Comparison of ENCODE assay signal across 9 mouse cellular contexts in genomic region chr16:35541117-35541641, GRCm38 (mm10). TPM values are rescaled to one million over a fixed set of nuclear protein-coding genes. Genes with fewer than 3 reads are reported as not detected.
DNase-seq lines count a peak whose midpoint lies in the region; ATAC-seq and TF ChIP-seq lines count a peak whose summit lies in the region.
"Had no signal": no experiment of that assay in that cellular context is flagged by ENCODE, and none has a peak within 500 bp of the region (broad histone marks: within the 10 kb centered on the region; RNA-seq: fewer than 3 reads in every experiment).

Sema5b (plus strand) TSS chr16:35541145.

- DNase-seq in adrenal gland, adult 18-20 months (ENCODE audit: low spot score in 2 of 2) = peak; percentile 36 to 60
- DNase-seq in cerebellum, adult 2 months = peak in 1 of 2 experiments; percentile 47
- DNase-seq in intestine, embryonic 14.5 days (ENCODE audit: low spot score) = peak; percentile 88
- peak; percentile 53 to 78 for DNase-seq in left cerebral cortex, postnatal 10 days (ENCODE audit: extremely low spot score in 1 of 2, low spot score in 2 of 2)
- DNase-seq in stomach, postnatal 0 days (ENCODE audit: low spot score) = peak; percentile 44
- no peak for DNase-seq in spleen, postnatal 10 days (ENCODE audit: low spot score in 2 of 2)

- no peak for TF ChIP-seq POLR2A in cerebellum, adult 2 months (IDR thresholded peaks at IDR 0.05; ENCODE audit: borderline replicate concordance, insufficient read depth, low read length)

- no peak within 1 kb of the TSS for H3K27ac ChIP-seq in cerebellum, adult 2 months (ENCODE audit: insufficient read depth, low read length)
- H3K27ac ChIP-seq in intestine, embryonic 14.5 days (ENCODE audit: low read depth) = no peak within 1 kb of the TSS
- peak within 1 kb of the TSS; percentile 84 for H3K27ac ChIP-seq in midbrain, embryonic 13.5 days
- H3K27ac ChIP-seq in stomach, postnatal 0 days (replicated peaks) = no peak within 1 kb of the TSS

- peak within 1 kb of the TSS; percentile 68 for H3K4me3 ChIP-seq in cerebellum, adult 2 months (replicated peaks; ENCODE audit: insufficient read depth, low read depth, low read length)
- peak within 1 kb of the TSS; percentile 57 for H3K4me3 ChIP-seq in intestine, embryonic 14.5 days (ENCODE audit: low read depth, low read length)
- peak within 1 kb of the TSS; percentile 76 for H3K4me3 ChIP-seq in midbrain, embryonic 13.5 days (replicated peaks)
- H3K4me3 ChIP-seq in stomach, postnatal 0 days (ENCODE audit: low read depth, low read length) = peak within 1 kb of the TSS; percentile 51

- peak; percentile 35; the same call in 1 of the 2 replicates for ATAC-seq in frontal cortex, adult (ENCODE audit: low TSS enrichment)
- ATAC-seq in intestine, embryonic 14.5 days (replicated peaks; ENCODE audit: low FRiP score, low TSS enrichment, low read depth) = peak; percentile 81
- ATAC-seq in midbrain, embryonic 13.5 days = peak; percentile 89
- ATAC-seq in stomach, postnatal 0 days (ENCODE audit: low FRiP score, low TSS enrichment) = peak; percentile 36

- H3K27me3 ChIP-seq in cerebellum, adult 2 months (ENCODE audit: control insufficient read depth, insufficient read depth, low read length) = no peaks in the 10 kb centered on the region; the same call in 1 of the 2 replicates
- peaks cover 46% of the 10 kb centered on the region for H3K27me3 ChIP-seq in intestine, embryonic 14.5 days (replicated peaks; ENCODE audit: control insufficient read depth, insufficient read depth, low read length)
- 0 out of 2 replicates have a peak, but pooled peaks cover 9% of the 10 kb centered on the region for H3K27me3 ChIP-seq in midbrain, embryonic 13.5 days
- peaks cover 6% of the 10 kb centered on the region; the same call in 1 of the 2 replicates for H3K27me3 ChIP-seq in stomach, postnatal 0 days (ENCODE audit: control insufficient read depth, insufficient read depth, low read length)

- no peak for TF ChIP-seq CTCF in cerebellum, adult 2 months (IDR thresholded peaks at IDR 0.05; ENCODE audit: borderline replicate concordance, insufficient read depth, low read depth, low read length)
- peak; percentile 66; the same call in 1 of the 2 replicates for TF ChIP-seq CTCF in stomach, postnatal 0 days (IDR thresholded peaks at IDR 0.05; ENCODE audit: low read depth)

- H3K9ac ChIP-seq in intestine, embryonic 14.5 days (ENCODE audit: low read length) = peak within 1 kb of the TSS; percentile 46
- peak within 1 kb of the TSS; percentile 86 for H3K9ac ChIP-seq in midbrain, embryonic 13.5 days (replicated peaks)
- H3K9ac ChIP-seq in stomach, postnatal 0 days (ENCODE audit: low read length) = peak within 1 kb of the TSS; percentile 31; the same call in 1 of the 2 replicates

- no peaks in the 10 kb centered on the region for H3K9me3 ChIP-seq in intestine, embryonic 14.5 days (ENCODE audit: control insufficient read depth, low read length)
- H3K9me3 ChIP-seq in midbrain, embryonic 13.5 days = no peaks in the 10 kb centered on the region
- no peaks in the 10 kb centered on the region for H3K9me3 ChIP-seq in stomach, postnatal 0 days (ENCODE audit: control insufficient read depth, low read length)

- WGBS in cerebellum, adult 2 months = 2% methylated on average over 53 of the region's 54 CpGs
- under 1% methylated on average over 47 of the region's 54 CpGs for WGBS in intestine, embryonic 14.5 days
- under 1% methylated on average over 51 of the region's 54 CpGs for WGBS in midbrain, embryonic 13.5 days
- WGBS in stomach, postnatal 0 days = under 1% methylated on average over 43 of the region's 54 CpGs

- no peaks in the 10 kb centered on the region for H3K4me1 ChIP-seq in cerebellum, adult 2 months (ENCODE audit: control insufficient read depth, insufficient read depth, low read length)
- peaks cover 11% of the 10 kb centered on the region; the same call in 1 of the 2 replicates for H3K4me1 ChIP-seq in intestine, embryonic 14.5 days (replicated peaks; ENCODE audit: control insufficient read depth, insufficient read depth, low read length)
- peaks cover 33% of the 10 kb centered on the region for H3K4me1 ChIP-seq in midbrain, embryonic 13.5 days (replicated peaks)
- no peaks in the 10 kb centered on the region; the same call in 1 of the 2 replicates for H3K4me1 ChIP-seq in stomach, postnatal 0 days (replicated peaks; ENCODE audit: control insufficient read depth, insufficient read depth)

- TF ChIP-seq EP300 in stomach, postnatal 0 days (optimal IDR thresholded peaks at IDR 0.05) = no peak

- intact Hi-C loops in left cerebral cortex, postnatal 10 days (cut with DNase I) = loop anchor here (2.0 to 5.0 kb wide), 3 partner anchors 51 to 88 kb away; no protein-coding TSS in a partner anchor

- no peaks in the 10 kb centered on the region for H3K36me3 ChIP-seq in intestine, embryonic 14.5 days (ENCODE audit: control insufficient read depth, insufficient read depth, low read length)
- peaks cover 2% of the 10 kb centered on the region; the same call in 1 of the 2 replicates for H3K36me3 ChIP-seq in midbrain, embryonic 13.5 days
- no peaks in the 10 kb centered on the region for H3K36me3 ChIP-seq in stomach, postnatal 0 days (ENCODE audit: control insufficient read depth, insufficient read depth, low read length)

- peak within 1 kb of the TSS; percentile 98 for H3K4me2 ChIP-seq in intestine, embryonic 14.5 days (ENCODE audit: low read length)
- peak within 1 kb of the TSS; percentile 70 for H3K4me2 ChIP-seq in midbrain, embryonic 13.5 days (replicated peaks)
- H3K4me2 ChIP-seq in stomach, postnatal 0 days (replicated peaks; ENCODE audit: low read depth) = peak within 1 kb of the TSS; percentile 95

RNA-seq across cellular contexts. Expression of gene Sema5b, which starts in this region (rescaled TPM):
- total RNA-seq in adrenal gland, adult 18-20 months (2021) = 1 to 10 TPM in 1 of 2 experiments, under 1 TPM in 1; 0.43 to 9.0 TPM
- 10.7 and 13.5 TPM in 2 replicates for polyA plus RNA-seq in cerebellum, adult 2 months (2012; rRNA removed)
- 5.1 and 7.0 TPM in 2 replicates for polyA plus RNA-seq in intestine, embryonic 14.5 days (2014; fragmentation: Nextera tagmentation; extraction: Ambion mirVana)
- 10 to 100 TPM; 27.4 to 29.5 TPM for total RNA-seq in left cerebral cortex, postnatal 10 days (2021)
- 36.9 and 43.6 TPM in 2 replicates for polyA plus RNA-seq in midbrain, embryonic 13.5 days (2015; fragmentation: Nextera tagmentation; extraction: Ambion mirVana)
- polyA plus RNA-seq in stomach, postnatal 0 days (2015; fragmentation: Nextera tagmentation; extraction: Ambion mirVana) = 0.56 and 0.70 TPM in 2 replicates
- total RNA-seq: common myeloid progenitor, adult 5-6 weeks had no signal

Comparison
In these comparisons a context has a peak if more than half of its experiments do, and no peak if none do; other contexts are left out.
1. Peak in DNase-seq, ATAC-seq, H3K4me3 ChIP-seq, H3K9ac ChIP-seq and H3K4me2 ChIP-seq in stomach, postnatal 0 days; RNA of the gene not detected or under 1 TPM.
2. DNase-seq: peak in adrenal gland, adult 18-20 months (2 of 2), intestine, embryonic 14.5 days (single experiment) and left cerebral cortex, postnatal 10 days (2 of 2); none in spleen, postnatal 10 days (0 of 2).
3. ATAC-seq: peak in every context shown above with its lines; median percentile 89 in midbrain, embryonic 13.5 days; 81 in intestine, embryonic 14.5 days; 36 in stomach, postnatal 0 days; 35 in frontal cortex, adult.
4. H3K9ac ChIP-seq: peak in every context shown above with its lines; median percentile 86 in midbrain, embryonic 13.5 days; 46 in intestine, embryonic 14.5 days; 31 in stomach, postnatal 0 days.
5. Peak in every context shown above with its lines, with median percentiles within 50 percentile points of each other: H3K4me3 ChIP-seq and H3K4me2 ChIP-seq.